Mouse (Mus musculus) inflammation-experienced regulatory T-cells, adult 6 months (primary cell): ENCODE measurements around the gene Arhgef39. TPM values are rescaled to one million over a fixed set of nuclear protein-coding genes. Genes with fewer than 3 reads are reported as not detected.
A peak's percentile ranks its signal among the peaks of the same experiment; 100 is the strongest.

Experiments
- ATAC-seq: one replicate; pipeline ENCODE4 v1.8.0; 2017
- polyA plus RNA-seq, 3 experiments: library from polyadenylated mRNA; unstranded; fragments of 100-300 nt; shearing (Covaris generic); gene quantifications; one replicate each; pipeline ENCODE4 v1.2.1; 2017

Arhgef39 gene
- 10 to 100 TPM in 1 of 3 experiments, 1 to 10 TPM in 2; 5.1 to 10.3 (median 6.2) TPM for polyA plus RNA-seq

- ATAC-seq: peak; percentile 76
Observed at GRCm38 (mm10) chr4:43499407-43500333, at the start of gene Arhgef39. Gene Arhgef39, minus strand, starts transcription at chr4:43499695.

DNA sequence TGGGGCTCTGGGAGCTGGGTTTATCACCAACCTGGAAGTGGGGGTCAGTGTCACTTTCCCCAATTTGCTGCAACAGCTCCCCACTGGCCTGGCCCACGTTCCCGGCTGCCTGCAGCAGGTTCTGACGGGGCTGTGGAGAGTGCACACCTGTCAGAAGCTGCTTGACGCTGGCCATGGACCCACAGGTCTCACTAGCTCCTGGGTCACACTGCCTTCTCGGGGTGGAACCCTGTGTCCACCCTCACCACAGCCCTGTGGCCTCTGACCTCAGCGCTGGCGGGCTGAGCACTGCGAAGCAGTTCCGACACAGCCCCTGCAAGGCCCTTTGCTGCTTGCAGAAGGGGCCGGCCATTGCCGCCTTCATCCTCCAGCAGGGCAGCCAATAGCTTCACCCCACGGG is 49.6 kb upstream of the Arhgef39 start:
- ATAC-seq: no peak

DNA sequence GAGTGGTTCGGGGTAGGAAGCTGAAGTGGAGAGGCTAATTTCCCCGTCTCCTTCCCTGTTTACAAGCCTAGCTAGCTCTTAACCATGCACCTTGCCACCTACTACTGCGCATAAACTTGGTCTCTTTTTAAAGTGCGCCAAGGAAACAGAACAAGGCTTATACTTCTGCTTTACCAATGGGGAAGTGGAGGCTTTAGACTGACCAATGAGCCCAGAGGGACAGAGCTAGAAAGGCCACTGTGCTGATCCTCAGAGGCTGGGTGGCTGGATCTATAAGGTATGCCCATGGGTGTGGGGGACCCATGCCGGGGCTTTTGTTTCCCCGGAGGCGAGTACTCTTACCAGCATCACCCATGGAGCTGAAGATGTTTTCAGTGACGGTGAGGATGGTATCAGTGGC is 47.7 kb upstream of the Arhgef39 start:
- ATAC-seq: no peak

DNA sequence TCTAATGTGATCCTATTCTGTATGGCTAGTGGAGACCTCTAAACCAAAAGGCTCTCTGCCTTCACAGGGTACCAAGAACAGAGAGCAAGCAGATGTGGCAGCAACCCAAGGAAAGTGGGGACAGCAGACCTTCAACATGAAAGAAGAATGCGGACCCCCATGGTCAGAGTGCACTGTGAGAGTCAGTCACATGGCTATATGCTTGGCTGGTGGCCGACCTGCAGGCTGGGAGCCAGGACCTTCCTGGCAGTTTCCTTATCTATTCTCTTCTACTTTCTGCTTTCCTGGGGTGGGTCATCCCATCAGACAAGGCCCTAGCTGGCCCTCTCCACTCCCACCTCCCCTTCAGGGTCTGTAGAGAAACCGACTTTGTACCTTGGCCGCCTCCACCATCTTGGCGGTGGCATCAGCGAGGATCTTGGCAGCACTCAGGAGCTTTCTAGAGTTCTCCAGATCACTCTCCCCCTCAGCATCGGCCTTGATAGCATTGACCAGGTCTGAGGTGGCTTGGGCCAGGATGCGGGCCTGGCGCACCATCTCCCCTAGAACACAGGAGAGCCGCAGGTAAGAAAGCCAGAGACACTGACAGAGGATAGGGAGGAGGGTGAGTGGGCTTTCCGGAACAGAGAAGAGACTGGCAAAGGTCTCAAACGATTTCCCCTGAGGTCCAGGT is 47.0 kb upstream of the Arhgef39 start:
- no peak for ATAC-seq

- ATAC-seq: no peak
Observed at GRCm38 (mm10) chr4:43542044-43542443, 42.5 kb upstream of the Arhgef39 start.

- no peak for ATAC-seq
Observed at GRCm38 (mm10) chr4:43536031-43536430, 36.5 kb upstream of the Arhgef39 start.

DNA sequence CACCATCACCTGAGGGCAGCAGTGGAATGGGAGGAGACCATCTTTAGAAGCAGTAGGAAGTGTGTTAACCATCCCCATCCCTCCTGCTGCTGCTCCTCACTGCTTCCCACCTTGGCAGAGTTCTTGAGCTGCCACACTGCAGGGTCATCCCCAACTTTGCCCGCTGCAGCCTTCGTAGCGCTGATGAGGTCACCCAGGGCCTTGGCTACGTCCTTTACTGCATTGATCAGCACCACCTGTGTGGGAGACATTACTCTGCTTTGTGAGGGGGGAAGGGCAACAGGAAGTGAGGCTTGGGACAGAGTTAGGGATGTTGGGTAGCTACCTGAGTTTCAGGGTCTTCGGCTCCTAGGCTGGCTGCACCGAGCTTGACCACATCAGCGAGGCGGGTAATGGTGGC is 36.1 kb upstream of the Arhgef39 start:
- ATAC-seq: no peak

DNA sequence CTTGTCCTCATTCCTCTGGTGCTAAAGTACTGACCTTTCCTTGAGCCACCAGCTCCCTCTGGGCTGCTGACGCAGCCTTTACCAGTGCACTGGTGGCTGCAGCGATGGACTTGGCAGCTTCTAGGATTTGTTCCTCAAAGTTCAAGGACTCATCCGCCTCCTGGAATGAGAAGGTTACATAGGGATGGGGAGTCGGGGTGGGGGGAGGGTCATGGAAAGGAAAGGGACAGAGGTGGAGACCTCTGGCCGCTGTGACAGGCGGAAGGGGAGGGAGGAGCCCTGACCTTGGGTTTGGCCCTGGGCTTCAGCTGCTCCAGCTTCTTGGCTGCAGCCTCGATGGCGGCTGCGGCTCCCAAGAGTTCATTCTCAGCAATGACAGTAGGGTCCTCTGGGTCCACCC is 33.8 kb upstream of the Arhgef39 start:
- ATAC-seq: no peak

DNA sequence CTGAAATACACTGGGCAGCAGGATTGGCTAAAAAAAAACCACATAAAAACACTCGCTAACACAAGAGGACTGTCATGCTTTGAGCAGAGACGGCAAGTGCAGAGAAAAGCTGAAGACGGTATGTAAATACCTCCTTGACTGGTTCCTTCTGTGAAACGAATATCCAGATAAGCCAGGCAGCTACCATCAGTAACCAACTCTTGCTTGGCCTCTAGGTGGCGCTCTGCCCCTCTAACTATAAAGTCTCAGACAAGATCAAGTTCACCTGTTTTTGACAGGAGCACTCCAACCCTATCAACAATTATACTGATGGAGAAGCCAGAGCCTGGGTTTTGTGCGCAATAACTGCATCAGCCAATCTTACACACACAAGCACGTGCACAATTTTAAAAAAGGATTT is 31.1 kb upstream of the Arhgef39 start:
- ATAC-seq: peak; percentile 83

DNA sequence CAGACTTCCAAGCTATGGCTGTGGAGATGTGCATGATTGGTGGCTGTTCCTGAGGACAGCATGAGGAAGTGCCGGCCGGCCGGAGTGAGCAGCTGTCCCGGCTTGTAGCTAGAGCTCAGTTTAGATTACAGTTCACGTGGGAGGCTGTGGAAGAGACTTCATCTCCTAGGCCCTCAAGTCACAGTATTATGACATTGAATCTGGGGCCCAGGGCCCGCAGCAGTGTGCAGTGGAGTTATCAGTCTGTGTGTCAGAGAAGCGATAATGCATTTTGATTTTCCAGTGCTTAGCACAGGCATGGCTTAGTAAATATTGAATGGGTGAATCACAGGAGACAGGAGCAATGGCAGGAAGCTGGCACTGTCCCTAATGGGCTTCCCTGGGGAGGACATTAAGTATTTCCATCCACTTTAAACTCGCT is 30.6 kb upstream of the Arhgef39 start:
- ATAC-seq: no peak

DNA sequence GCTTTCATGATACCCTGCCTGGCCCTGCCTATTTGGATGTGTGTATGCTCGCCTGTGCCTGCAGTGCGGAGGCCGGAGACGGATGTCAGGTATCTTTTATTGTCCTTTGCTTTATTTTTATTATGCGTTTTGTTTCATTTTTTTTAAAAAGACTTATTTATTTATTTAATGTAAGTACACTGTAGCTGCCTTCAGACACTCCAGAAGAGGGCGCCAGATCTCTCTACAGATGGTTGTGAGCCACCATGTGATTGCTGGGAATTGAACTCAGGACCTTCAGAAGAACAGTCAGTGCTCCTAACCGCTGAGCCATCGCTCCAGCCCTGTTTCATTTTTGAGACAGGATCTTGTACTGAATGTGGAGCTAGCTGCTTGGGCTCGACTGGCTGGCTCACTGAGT is 29.0 kb upstream of the Arhgef39 start:
- no peak for ATAC-seq

DNA sequence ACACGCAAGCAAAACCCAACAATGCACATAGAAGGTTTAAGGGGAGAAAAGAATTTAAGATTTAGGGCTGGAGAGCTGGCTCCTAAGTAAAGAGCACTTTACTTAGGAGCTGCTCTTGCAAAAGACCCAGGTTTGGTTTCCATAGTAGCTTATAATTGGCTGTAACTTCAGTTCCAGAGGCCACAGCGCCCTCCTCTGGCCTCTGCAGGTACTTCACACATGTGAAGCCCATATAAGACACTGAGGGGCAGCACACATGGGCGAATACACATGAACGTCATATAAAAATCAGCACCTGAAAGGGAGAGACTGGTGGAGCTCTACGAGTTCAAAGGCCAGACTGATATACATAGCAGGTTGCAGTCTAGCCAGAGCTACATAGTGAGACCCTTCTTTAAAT is 28.4 kb upstream of the Arhgef39 start:
- no peak for ATAC-seq

- ATAC-seq: peak; percentile 84
Observed at GRCm38 (mm10) chr4:43519956-43520355, 20.5 kb upstream of the Arhgef39 start.

DNA sequence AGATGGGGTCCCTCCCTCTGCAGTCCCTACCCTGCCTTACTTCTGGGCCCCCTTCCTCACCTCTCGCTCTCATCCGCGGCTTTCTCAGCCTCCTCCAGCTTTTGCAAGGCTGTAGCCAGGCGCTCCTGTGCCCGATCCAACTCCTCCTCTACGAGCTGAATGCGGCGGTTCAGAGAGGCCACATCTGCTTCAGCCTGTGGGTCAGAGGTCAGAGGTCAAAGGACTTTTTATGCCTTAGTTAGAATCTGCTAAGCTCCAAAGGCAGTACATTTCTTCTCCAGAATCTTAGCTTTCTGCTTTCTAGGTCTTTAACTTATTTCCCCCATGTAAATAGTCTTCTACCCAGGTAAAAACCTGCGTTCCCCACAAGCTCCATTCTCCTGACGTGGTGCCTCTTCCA is 20.1 kb upstream of the Arhgef39 start:
- ATAC-seq: no peak

DNA sequence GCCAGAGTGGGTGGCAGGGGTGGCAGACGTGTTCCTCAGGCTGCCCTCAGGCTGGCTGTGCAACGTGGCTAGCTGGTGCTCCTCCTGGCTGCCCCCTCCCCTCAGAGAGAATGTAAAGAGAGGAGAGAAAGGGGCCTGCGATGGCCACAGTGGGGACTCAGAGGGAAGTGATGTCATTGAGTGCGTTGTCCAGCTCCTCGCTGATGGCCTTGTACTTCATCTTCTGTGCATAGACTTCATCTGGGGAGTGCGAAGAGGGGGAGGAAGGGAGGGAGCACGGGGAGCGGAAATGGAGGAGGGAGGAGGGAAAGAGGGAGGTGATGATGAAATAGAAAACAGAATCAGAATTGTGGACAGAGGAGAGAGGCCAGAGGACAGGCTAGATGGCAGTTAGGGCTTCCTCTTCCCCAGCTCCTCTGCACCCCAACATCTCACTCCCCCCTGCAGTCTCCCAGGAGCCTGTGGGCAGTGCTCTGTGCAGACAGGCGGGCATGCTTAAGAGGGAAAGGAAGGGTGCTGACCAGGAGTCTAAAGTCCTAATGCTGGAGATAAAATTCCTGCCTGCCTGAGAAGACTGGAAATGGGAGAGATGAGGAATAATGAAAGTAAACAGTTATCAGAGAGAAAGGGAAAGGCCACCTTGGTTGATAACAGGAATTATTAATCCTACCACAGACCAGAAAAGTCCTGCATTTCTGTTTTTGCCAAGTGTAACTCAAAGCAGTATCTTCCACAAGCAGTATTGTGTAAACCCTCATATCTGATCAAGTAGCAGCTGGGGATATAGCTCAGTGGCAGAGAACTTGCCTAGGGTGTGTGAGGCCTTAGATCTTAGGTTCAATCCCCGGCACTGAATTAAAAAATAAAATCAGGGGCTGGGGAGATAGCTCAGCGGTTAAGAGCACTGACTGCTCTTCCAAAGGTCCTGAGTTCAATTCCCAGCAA is 16.5 kb upstream of the Arhgef39 start:
- no peak for ATAC-seq

DNA sequence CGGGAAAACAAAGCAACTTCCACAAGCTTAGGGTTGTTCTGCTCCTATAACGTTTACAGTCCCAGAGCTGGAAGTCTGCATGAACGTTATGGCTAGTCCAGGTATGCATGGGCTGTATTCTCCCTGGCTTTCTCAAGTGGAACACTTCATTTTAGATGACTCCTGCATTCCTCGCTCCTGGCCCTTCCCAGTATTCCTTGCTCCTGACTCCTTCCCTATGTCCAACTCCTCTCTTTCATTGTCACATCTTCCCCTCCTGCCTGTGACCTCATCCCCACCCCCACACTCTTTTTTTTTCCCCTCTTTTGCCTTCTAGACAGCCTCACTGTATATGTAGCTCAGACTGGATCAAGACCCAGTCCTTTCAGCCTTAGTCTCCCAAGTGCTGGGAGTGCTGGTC is 14.3 kb upstream of the Arhgef39 start:
- ATAC-seq: no peak

DNA sequence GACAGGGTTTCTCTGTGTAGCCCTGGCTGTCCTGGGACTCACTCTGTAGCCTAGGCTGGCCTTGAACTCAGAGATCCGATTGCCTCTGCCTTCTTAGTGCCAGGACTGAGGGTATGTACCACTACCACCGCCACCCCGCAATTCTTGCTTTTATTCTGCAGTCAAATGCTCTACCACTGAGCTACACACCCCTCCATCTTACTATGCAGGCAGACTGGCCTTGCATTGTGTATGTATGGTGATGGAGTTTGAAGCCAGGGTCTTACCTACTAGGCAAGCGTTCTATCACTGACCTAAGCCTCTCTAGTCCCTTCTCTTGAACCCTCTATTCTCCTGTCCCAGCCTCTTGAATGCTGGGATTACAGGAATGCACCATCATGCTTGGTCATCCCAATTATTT is 13.8 kb upstream of the Arhgef39 start:
- no peak for ATAC-seq

DNA sequence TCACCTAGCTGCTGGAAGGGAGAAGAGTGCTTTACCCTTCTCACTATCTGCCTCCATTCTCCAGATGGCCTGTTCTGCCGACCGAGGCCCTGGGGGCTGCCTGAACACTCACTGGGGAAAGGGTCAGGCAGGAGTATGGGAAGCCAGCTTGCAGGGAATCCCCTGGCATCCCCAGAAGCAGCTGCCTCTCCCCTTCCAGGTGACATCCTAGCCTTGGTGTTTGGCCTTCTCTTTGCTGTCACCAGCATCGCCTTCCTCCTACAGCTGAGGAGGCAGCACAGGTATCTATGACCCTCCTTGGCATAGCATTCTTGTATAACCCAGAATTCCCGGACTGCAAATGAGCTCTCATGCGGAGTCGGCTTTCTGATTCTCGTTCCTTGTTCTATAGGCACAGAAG is 13.2 kb upstream of the Arhgef39 start:
- no peak for ATAC-seq

- ATAC-seq: no peak
Observed at GRCm38 (mm10) chr4:43511675-43512454, 12.4 kb upstream of the Arhgef39 start.

- ATAC-seq: no peak
Observed at GRCm38 (mm10) chr4:43509109-43509508, 9.6 kb upstream of the Arhgef39 start.

- ATAC-seq: peak; percentile 98
Observed at GRCm38 (mm10) chr4:43508666-43508997, 9.1 kb upstream of the Arhgef39 start.
